Mouse (Mus musculus): Measurements from ENCODE around the gene Itgad. TPM values are rescaled to one million over a fixed set of nuclear protein-coding genes. Genes with fewer than 3 reads are reported as not detected.

Gene Itgad
- total RNA-seq, 4 experiments from 2014 or later, result 0.10 TPM; not detected in 3

GRCm38 (mm10) chr7:128243921-128244320 lies 89.7 kb downstream of the Itgad start:
- DNase-seq (ENCODE audit: low spot score in 2 of 2), result no peak

- no peak for DNase-seq (ENCODE audit: low spot score in 2 of 2)
These were observed 90.3 kb downstream of the Itgad start for GRCm38 (mm10) chr7:128244410-128245025.

GRCm38 (mm10) chr7:128245547-128245946 lies 91.4 kb downstream of the Itgad start:
- DNase-seq (ENCODE audit: low spot score in 2 of 2), result no peak

- peak; percentile 45 to 51 for DNase-seq (ENCODE audit: low spot score in 2 of 2)
These were observed 92.6 kb downstream of the Itgad start, which contains the start of gene Tgfb1i1 for GRCm38 (mm10) chr7:128246496-128247391. TSS of gene Tgfb1i1 (plus strand) at chr7:128246812.

GRCm38 (mm10) chr7:128247443-128247842 lies 93.3 kb downstream of the Itgad start:
- peak; percentile 71 to 79 for DNase-seq (ENCODE audit: low spot score in 2 of 2)

GRCm38 (mm10) chr7:128248081-128249042 lies 94.2 kb downstream of the Itgad start:
- no peak for DNase-seq (ENCODE audit: low spot score in 2 of 2)

- no peak for DNase-seq (ENCODE audit: low spot score in 2 of 2)
These were observed 95.8 kb downstream of the Itgad start for GRCm38 (mm10) chr7:128249998-128250397.

- DNase-seq (ENCODE audit: low spot score in 2 of 2), result no peak
These were observed 97.8 kb downstream of the Itgad start for GRCm38 (mm10) chr7:128251946-128252345.

GRCm38 (mm10) chr7:128252609-128253008 lies 98.4 kb downstream of the Itgad start:
- no peak for DNase-seq (ENCODE audit: low spot score in 2 of 2)

GRCm38 (mm10) chr7:128254978-128255377 lies 100.8 kb downstream of the Itgad start:
- DNase-seq (ENCODE audit: low spot score in 2 of 2), result no peak

GRCm38 (mm10) chr7:128255757-128256156 lies 101.6 kb downstream of the Itgad start:
- no peak for DNase-seq (ENCODE audit: low spot score in 2 of 2)

GRCm38 (mm10) chr7:128256783-128257334 lies 102.7 kb downstream of the Itgad start:
- no peak for DNase-seq (ENCODE audit: low spot score in 2 of 2)

GRCm38 (mm10) chr7:128265411-128265810 lies 111.2 kb downstream of the Itgad start, which contains the start of gene Slc5a2:
TSS of gene Slc5a2 (plus strand) at chr7:128265657.
- DNase-seq (ENCODE audit: low spot score in 2 of 2), result no peak

- no peak for DNase-seq (ENCODE audit: low spot score in 2 of 2)
These were observed 111.9 kb downstream of the Itgad start for GRCm38 (mm10) chr7:128266056-128266455.

GRCm38 (mm10) chr7:128267391-128267790 lies 113.2 kb downstream of the Itgad start:
- DNase-seq (ENCODE audit: low spot score in 2 of 2), result no peak

- no peak for DNase-seq (ENCODE audit: low spot score in 2 of 2)
These were observed 113.6 kb downstream of the Itgad start for GRCm38 (mm10) chr7:128267813-128268212.

- no peak for DNase-seq (ENCODE audit: low spot score in 2 of 2)
These were observed 116.3 kb downstream of the Itgad start for GRCm38 (mm10) chr7:128270431-128270850.

- DNase-seq (ENCODE audit: low spot score in 2 of 2), result no peak
These were observed 117.3 kb downstream of the Itgad start for GRCm38 (mm10) chr7:128271496-128271895.
